Mouse (Mus musculus) intestine, embryonic 16.5 days (tissue): ENCODE results near the gene Adsl. TPM values are rescaled to one million over a fixed set of nuclear protein-coding genes. Genes with fewer than 3 reads are reported as not detected.

Experiments
- ATAC-seq: fragments of 200-750 bp; cut with Nextera tagmentation; 2 replicates; pipeline ENCODE4 v1.8.0; 2017; ENCODE audit warnings: moderate TSS enrichment, moderate library complexity
- H3K27ac ChIP-seq: fragments of 300-500 bp; sonication (generic); 2 replicates; pipeline ENCODE4 v1.5.1; 2014; ENCODE audit warnings: mild to moderate bottlenecking, low read length
- H3K27me3 ChIP-seq: fragments of 300-500 bp; sonication (generic); replicated peaks from 2 replicates; pipeline ENCODE4 v1.6.1; 2014; ENCODE audit warnings: low read length, control low read depth, mixed read lengths; ENCODE audit not compliant: control insufficient read depth, insufficient read depth
- H3K36me3 ChIP-seq: fragments of 300-500 bp; sonication (generic); 2 replicates; pipeline ENCODE4 v1.6.1; 2014; ENCODE audit warnings: low read length, control low read depth; ENCODE audit not compliant: control insufficient read depth, insufficient read depth
- H3K4me1 ChIP-seq: fragments of 300-500 bp; sonication (generic); 2 replicates; pipeline ENCODE4 v1.6.1; 2014; ENCODE audit warnings: low read length, control low read depth, mixed read lengths; ENCODE audit not compliant: control insufficient read depth, insufficient read depth
- H3K4me2 ChIP-seq: fragments of 300-500 bp; sonication (generic); 2 replicates; pipeline ENCODE4 v1.6.1; 2014; ENCODE audit warnings: low read depth, low read length, control low read depth
- H3K4me3 ChIP-seq: fragments of 300-500 bp; sonication (generic); 2 replicates; pipeline ENCODE4 v1.5.1; 2014; ENCODE audit warnings: mild to moderate bottlenecking, low read length
- H3K9ac ChIP-seq: fragments of 300-500 bp; sonication (generic); 2 replicates; pipeline ENCODE4 v1.6.1; 2014; ENCODE audit warnings: low read depth, low read length
- H3K9me3 ChIP-seq: fragments of 300-500 bp; sonication (generic); 2 replicates; pipeline ENCODE4 v1.6.1; 2016; ENCODE audit warnings: low read length, control low read depth; ENCODE audit not compliant: control insufficient read depth
- WGBS: fragments of 180-500 bp; shearing (Covaris S2); extraction: QIAGEN DNeasy Blood & Tissue Kit; methylation state at CpG from one replicate; pipeline ENCODE4 v1.1.7; 2014; 5-methylcytosine and 5-hydroxymethylcytosine counted together
- microRNA-seq: library from miRNA; unstranded; fragments of <30 nt; microRNA quantifications from one replicate; pipeline ENCODE4, GENCODE M21; 2016
- polyA plus RNA-seq: library from polyadenylated mRNA; unstranded; fragments of >200 nt; fragmentation: Nextera tagmentation; extraction: Ambion mirVana; gene quantifications from 2 replicates; pipeline ENCODE4 v1.2.1, GENCODE M21; 2015

Gene Adsl
- polyA plus RNA-seq, 1 experiment from 2014 or later, result 166 TPM

DNA sequence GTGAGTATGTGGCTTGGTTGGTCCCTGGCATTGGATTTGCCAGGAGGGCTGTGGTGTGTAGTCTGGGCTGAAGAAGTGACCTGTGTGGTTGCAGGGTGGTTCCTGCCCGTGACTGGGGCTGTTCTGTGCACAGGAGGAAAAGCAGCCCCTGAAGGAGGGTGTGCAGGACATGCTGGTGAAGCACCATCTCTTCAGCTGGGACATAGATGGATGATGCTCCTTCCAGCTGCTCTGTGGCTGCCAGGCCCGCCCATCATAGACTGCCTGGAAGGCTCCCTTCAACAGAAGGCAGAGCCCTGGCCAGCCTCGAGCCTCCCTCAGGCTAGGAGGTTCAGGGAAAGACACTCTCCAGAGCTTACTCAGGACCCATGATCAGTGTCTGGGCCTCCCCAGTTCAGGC, 63.2 kb downstream of the Adsl start:
- Histone ChIP-seq H3K36me3 (peaks cover 21% of the 10 kb centered on the region; the same call in 1 of the 2 replicates), H3K9me3 (no peaks in the 10 kb centered on the region), H3K4me3 (no peak overlapping the region), H3K27ac (no peak overlapping the region), H3K27me3 (no peaks in the 10 kb centered on the region), H3K4me1 (no peaks in the 10 kb centered on the region), H3K4me2 (no peak overlapping the region), H3K9ac (no peak overlapping the region)
- 53% methylated on average over 3 of the region's 3 CpGs for WGBS
- ATAC-seq, result no peak; the same call in 1 of the 2 replicates

DNA sequence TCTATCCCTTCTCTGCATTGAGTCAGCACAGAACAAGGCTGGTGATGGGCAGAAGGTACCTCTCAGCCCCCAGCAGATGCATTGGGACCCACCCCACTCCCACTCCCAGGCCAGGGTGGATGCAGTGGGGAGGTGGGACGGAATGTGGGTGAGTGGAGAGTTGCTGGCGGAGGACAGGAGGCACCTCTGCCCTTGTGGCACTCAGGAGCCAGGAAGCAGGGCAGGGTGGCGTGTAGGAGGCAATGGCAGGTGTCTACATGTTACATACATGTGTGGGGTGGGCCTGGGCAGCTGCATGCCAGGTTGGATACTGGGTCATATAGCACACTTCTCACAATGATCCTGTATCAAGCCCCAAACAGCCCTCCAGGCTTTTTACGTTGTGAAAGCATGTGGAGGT, 64.1 kb downstream of the Adsl start:
- ATAC-seq, result no peak
- WGBS, result 84% methylated on average over 4 of the region's 4 CpGs
- no peak overlapping the region for H3K9ac ChIP-seq
- H3K27me3 ChIP-seq, result no peaks in the 10 kb centered on the region
- H3K4me3 ChIP-seq, result no peak overlapping the region
- no peaks in the 10 kb centered on the region for H3K9me3 ChIP-seq
- no peak overlapping the region for H3K27ac ChIP-seq
- no peaks in the 10 kb centered on the region for H3K4me1 ChIP-seq
- no peak overlapping the region for H3K4me2 ChIP-seq
- H3K36me3 ChIP-seq, result peaks cover 25% of the 10 kb centered on the region

DNA sequence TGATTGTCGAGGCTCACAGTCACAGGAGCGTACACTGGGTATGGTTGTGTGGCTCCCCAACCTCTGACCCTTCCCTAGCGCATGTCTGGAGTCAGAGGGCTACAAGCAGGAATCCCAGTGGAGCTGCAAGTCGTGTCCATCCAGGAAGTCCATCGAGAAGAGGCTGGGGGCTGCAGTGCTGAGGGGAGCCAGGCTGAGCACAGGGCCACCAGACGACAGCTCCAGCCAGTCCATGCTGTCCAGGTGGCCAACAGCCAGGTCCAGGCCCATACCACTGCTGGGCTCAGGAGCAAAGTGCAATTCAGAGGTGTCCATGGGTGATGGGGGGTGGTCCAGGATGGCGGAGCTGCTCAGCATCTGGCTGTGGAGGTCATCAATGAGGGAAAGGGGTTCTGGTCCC, 64.9 kb downstream of the Adsl start:
- H3K27me3 ChIP-seq, result no peaks in the 10 kb centered on the region
- H3K4me2 ChIP-seq, result no peak overlapping the region
- peaks cover 28% of the 10 kb centered on the region for H3K36me3 ChIP-seq
- H3K4me1 ChIP-seq, result no peaks in the 10 kb centered on the region
- H3K9me3 ChIP-seq, result no peaks in the 10 kb centered on the region
- no peak for ATAC-seq
- no peak overlapping the region; the same call in 1 of the 2 replicates for H3K9ac ChIP-seq
- no peak overlapping the region for H3K27ac ChIP-seq
- 89% methylated on average over 7 of the region's 7 CpGs for WGBS
- H3K4me3 ChIP-seq, result no peak overlapping the region

DNA sequence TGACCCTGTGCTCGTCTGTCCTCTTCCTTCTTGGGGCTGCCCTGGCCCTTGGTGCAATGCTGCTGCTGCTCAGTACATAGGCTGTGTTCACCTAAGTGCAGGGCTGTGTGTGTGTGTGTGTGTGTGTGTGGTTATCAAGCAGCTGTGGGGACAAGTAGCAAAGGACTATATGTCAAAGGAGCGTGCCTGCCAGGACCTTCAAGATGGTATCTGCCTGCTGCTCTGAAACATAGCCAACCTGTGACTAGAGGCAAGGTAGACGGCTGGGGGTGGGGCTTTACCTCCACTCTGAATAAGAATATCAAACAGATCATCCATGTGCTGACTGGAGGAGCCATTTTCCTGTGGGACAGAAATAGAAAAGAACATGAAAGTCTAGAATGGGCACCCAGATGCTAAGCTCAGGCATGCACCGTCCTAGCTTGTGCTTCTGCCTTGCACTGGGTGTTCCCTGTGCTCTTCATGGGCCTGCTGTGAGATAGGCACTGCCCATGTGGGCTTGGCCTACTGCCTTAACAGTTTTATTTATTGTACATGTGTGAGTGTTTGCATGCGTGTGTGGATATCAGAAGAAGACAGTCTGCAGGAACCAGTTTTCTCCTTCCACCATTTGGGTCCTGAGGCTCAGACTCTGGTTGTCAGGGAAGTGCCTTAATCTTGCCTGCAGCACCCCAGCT, 66.9 kb downstream of the Adsl start:
- H3K36me3 ChIP-seq, result peaks cover 27% of the 10 kb centered on the region
- no peaks in the 10 kb centered on the region for H3K27me3 ChIP-seq
- H3K4me2 ChIP-seq, result no peak overlapping the region
- no peak overlapping the region for H3K27ac ChIP-seq
- no peaks in the 10 kb centered on the region for H3K9me3 ChIP-seq
- no peak overlapping the region for H3K4me3 ChIP-seq
- no peak overlapping the region for H3K9ac ChIP-seq
- 83% methylated on average over 5 of the region's 5 CpGs for whole genome bisulfite sequencing
- no peak for ATAC-seq
- no peaks in the 10 kb centered on the region for H3K4me1 ChIP-seq

DNA sequence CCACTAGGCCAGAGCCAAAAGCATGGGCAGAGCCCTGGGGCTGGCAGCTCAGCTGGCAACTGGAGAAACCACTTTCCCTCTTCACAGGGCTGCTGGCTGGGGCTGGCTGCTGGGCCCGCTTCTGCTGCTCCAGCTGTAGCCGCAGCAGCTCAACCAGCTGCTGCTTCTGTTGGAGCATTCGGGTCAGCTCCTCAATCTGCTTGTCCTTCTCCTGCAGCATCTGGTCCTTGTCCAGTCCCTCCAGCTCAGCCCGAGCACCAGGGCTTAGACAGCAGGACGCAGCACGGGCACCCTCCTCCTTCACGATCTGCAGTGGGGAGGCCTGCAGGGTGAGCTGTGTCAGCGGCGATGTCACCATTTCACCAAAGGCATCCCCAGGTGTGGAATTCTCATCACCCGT, 68.2 kb downstream of the Adsl start:
- Histone ChIP-seq H3K4me3 (no peak overlapping the region), H3K9me3 (no peaks in the 10 kb centered on the region), H3K9ac (no peak overlapping the region), H3K27ac (no peak overlapping the region), H3K4me1 (no peaks in the 10 kb centered on the region), H3K27me3 (no peaks in the 10 kb centered on the region), H3K4me2 (no peak overlapping the region), H3K36me3 (peaks cover 26% of the 10 kb centered on the region)
- no peak for ATAC-seq
- WGBS, result 86% methylated on average over 10 of the region's 10 CpGs

DNA sequence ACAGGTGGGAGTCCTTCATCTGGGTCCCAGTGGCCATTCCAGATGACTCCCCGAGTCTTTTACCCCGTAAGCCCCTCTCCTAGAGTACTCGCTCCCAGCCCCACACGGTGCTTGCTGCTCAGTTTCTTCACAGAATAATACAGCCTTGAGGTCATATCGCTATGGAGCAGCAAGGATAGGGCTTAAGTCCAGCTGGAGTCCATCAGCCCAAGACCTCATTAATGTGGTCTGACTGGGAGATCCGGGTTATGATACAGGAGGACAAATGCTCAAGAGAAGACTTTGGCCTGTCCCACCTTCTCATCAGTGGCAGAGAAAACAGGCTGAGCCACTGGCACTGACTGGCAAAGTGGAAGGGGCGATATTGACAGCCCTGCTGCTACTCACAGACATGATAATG, 69.0 kb downstream of the Adsl start:
- Histone ChIP-seq H3K4me3 (no peak overlapping the region), H3K4me1 (no peaks in the 10 kb centered on the region), H3K27me3 (no peaks in the 10 kb centered on the region), H3K9me3 (no peaks in the 10 kb centered on the region), H3K36me3 (peaks cover 28% of the 10 kb centered on the region), H3K9ac (no peak overlapping the region), H3K27ac (no peak overlapping the region), H3K4me2 (no peak overlapping the region)
- no peak for ATAC-seq
- WGBS, result 85% methylated on average over 7 of the region's 7 CpGs

Small RNA genes within 50 kb of the gene (microRNA-seq; reads per million reads assigned to microRNA genes)
- 11.4 reads per million, percentile 23 among the genes with 10 or more reads in this experiment for gene Mir5113

Other genes with a start within 250 kb of the Adsl start
- 18.0 and 18.2 TPM in 2 replicates for gene Tnrc6b, start 237.2 kb upstream of the Adsl start, polyA plus RNA-seq
- gene Sgsm3, start 29.3 kb downstream of the Adsl start, polyA plus RNA-seq, result 30.9 and 33.9 TPM in 2 replicates
- gene Mrtfa, start 242.3 kb downstream of the Adsl start, polyA plus RNA-seq, result 13.7 and 16.5 TPM in 2 replicates